Mouse (Mus musculus): Measurements from ENCODE around the gene Mllt6. TPM values are rescaled to one million over a fixed set of nuclear protein-coding genes. Genes with fewer than 3 reads are reported as not detected.
"Not testable (repeated sequence)": the region's sequence is repeated elsewhere in the genome, so short reads cannot be mapped to it uniquely, and the experiment has no call there.

The Mllt6 gene
- total RNA-seq, 2 experiments from 2014 or later: 36.1 to 48.2 TPM

DNA sequence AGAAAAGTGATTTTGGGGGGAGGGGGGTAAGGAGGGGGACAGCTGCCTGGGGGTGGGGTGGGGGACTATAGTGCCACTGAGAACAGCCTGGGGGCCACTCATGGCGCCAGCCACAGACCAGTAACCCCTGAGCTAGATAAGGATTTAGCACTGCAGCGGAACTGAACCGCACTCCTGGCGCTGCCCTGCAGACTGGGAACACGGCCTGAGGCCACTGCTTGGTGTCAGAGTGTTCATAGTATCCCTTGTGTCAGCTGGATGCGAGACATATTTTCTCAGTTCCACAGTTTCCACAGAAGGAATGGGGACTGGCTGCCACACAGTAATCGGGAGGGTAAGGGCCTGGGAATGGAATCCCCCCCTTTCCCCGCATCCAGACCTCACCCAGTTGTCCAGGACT, 52.8 kb downstream of the Mllt6 start:
- no peak for DNase-seq

DNA sequence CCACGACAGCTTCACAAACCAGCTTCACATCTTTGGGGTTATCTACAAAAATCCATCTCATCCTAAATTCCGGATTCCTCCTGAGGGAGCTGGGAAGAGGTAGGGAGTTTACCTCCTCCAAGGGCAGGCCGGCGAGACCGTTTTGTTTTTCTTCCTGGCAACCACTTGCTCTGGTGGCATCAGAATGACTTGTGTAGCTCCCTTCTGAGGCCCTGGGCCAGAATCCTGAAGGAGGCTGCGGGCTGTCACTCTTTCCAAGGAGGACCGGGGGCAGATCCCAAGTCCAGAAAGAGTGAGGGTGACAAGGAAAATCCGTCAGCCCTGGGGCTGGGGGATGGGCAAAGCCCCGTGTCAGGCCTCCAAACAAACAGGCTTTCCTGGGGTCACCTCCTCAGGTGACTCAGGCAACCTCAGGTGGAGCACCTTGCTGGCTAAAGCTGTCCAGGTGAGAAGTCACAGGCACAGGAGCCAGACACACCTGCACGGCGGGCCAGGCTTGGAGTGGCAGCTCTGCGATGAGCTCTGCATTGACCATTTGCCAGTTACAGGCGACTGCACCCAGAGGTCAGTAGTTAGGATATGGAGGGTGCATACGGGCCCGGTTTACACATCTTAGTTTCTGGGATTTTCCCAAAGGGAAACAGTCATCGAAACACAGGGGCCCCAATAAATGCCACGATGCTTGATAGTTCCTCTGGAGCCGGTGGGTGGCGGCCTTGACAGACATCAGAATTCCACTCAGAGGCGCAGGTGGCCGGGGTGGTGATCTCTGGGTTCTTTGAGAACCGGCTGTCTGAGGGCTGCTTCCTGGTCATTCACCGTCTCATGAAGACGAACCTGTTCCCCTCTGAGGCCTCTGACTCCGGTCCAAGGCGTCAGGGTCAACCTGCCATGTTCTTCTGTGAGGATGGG, 54.4 kb downstream of the Mllt6 start:
- DNase-seq: no peak

DNA sequence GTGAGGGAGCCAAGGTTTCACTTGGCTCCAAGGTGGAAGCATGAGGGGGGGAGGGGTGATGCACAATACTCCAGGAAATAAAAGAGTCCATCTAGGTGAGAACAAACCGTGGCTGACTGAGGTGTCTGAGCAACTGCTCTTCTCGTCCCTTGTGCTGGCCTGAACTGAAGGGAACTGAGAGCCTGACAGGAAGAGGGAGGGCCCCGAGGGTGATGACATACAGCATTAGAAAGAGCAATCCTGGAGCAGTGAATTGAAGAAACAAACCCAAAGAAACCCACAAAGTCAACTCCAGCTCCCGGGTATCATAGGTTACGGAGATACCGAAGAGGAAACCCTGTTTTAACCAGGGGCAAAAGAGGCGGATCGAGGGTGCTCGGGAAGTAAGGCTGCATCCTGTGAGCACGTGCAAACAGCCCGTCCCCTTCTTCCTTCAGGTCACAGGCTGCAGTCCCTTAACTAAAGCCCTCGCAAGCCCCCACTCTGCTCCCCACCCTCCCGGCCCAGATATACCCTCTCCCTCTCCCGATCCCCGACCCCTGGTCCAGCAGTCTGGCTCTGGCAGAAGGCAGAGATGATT, 55.2 kb downstream of the Mllt6 start:
- no peak for DNase-seq

DNA sequence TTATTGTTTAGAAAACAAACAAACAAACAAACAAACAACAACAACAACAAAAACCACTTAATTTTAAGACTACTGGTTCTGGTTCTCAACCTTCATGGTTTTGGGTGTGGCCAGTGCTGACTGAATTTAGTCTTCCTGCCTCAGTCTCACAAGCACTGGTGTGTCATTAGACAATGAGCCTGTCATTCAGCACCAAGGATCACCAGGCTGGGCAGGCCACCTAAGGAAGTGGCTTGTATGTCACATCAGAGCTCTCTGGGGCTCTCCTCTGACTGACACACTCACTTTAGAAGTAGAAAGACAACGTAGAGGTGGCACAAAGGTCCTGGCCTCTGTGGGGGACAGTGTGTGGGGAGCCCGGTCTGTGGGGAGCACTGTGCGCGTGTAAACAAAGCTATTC, 55.8 kb downstream of the Mllt6 start:
- DNase-seq: no peak

DNA sequence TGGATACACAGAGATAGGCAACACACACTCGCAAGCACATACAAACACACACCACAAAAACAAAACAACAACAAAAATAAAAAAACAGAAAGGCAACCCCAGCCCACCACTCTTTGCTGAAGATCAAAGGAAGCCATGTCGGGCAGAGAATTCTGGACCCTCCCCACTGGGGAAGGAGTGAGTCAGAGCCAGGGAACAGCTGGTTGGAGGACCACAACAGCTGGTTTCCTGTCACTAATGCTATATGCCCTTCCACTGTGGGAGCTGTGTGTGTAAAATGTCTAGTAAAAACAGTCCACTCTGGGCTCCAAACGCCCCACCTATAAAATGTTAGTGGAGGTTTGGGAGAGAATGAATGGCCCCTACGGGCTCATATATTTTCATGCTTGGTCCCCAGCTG, 58.1 kb downstream of the Mllt6 start:
- no peak for DNase-seq

DNA sequence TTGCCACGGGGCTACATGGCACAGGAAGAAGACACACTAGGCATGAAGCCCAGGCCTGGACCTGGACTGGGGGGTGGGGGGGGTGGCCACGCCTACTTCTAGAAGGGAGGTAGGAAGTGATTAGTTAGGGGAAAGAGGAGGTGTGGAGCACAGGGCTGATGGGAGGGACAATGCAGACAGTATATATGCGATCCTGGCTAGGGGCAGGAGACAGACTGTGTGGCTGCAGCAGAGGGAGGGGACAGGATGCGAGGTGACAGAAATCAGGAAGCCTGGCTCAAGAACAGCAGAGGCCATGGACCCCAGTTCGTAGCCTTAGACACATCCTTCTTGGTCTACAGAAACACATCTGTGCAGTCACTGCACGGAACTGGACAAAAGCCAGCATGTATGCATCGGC, 60.5 kb downstream of the Mllt6 start:
- no peak for DNase-seq

DNA sequence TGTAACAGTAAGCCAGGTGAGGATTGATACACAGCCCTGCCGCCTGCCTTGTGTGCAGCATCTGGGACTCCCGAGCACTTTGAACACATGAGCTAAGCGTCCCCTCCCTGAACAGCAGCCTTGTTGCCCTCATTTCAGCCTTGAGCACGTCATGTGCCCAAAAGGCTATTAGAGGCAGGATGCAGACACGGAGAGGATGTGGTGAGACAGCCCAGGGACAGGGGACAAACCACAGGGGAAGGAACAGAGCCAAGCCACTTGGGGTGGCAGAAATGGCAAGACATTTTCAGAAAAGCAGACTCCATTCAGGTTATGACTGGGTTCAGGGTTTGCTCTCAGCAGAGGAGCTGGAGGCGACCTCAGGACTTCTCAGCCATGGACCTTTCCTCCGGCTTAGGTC, 65.1 kb downstream of the Mllt6 start:
- DNase-seq: no peak

DNA sequence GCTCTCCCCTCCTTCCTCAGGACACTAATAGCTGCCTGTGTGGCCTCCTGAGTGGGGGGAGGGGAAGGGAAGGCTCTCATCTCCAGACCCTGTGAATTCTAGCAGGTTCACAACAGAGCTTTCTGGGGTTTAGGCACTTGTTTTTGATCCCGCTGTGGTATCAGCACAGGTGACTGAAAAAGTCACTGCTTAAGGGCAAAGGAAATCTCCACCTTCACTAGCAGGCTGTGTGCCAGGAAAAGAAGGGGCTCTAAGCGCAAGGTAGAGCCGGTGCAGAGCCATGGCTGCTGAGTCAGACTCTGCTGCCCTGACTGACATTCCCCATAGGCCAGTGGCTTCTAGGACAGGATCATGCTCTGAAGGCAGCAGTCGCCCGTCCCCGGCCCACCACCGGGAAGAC, 65.5 kb downstream of the Mllt6 start:
- no peak for DNase-seq

DNA sequence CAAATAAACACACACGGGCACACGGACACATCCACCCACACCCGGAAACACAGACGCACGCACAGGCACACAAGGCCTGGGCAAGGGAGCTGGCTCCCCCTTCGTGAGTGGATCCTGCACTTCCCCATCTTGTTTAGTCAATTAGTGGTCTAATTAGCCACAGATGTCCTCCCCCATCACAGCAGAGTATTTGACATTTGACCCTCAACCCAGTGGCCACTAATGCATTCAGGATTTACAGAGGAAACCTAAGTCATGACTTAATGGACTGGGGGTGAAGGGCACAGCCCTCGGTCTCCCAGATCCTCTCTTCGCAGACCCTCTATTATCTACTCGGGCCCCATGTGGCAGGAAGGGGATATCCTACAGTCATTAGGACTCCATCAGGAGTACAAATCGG, 70.5 kb downstream of the Mllt6 start:
- no peak for DNase-seq

DNA sequence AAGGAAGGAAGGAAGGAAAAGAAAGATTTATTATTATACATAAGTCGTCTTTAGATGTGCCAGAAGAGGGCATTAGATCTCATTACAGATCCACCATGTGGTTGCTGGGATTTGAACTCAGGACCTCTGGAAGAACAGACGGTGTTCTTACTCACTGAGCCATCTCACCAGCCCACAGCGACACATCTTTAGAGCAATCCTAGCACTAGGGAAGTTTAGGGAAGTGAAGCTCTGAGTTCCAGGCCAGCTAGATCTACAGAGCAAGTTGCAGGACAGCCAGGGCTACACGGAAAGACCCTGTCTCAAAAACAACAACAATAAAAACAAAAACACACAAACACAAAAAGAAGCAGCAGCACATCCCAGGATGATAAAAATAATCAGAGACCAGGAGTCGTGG, 71.6 kb downstream of the Mllt6 start:
- DNase-seq: not testable (repeated sequence)

Small RNA genes lying within 50 kb of the gene (microRNA-seq; reads per million reads assigned to microRNA genes)
- not detected for gene Gm24158
- gene Mir6927: not detected

Other genes starting within 250 kb of the Mllt6 start
- 10 to 100 TPM; 30.9 to 32.3 TPM for gene Arhgap23, start 247.9 kb upstream of the Mllt6 start, total RNA-seq (2021)
- under 1 TPM in 1 of 2 experiments, not detected in 1; 0.18 TPM for gene 4933428G20Rik, start 163.1 kb upstream of the Mllt6 start, total RNA-seq (2021)
- gene Srcin1, start 87.2 kb upstream of the Mllt6 start, total RNA-seq (2021): 10 to 100 TPM in 1 of 2 experiments, 1 to 10 TPM in 1; 7.1 to 10.1 TPM
- 1 to 10 TPM; 3.5 to 5.1 TPM for gene Epop, start 33.7 kb upstream of the Mllt6 start, total RNA-seq (2021)
- 100 to 1,000 TPM; 260 to 277 TPM for gene Cisd3, start 22.4 kb downstream of the Mllt6 start, total RNA-seq (2021)
- 10 to 100 TPM; 29.7 to 41.0 TPM for gene Pcgf2, start 37.1 kb downstream of the Mllt6 start, total RNA-seq (2021)
- 100 to 1,000 TPM; 231 to 234 TPM for gene Psmb3, start 40.0 kb downstream of the Mllt6 start, total RNA-seq (2021)
- 10 to 100 TPM; 27.3 to 33.3 TPM for gene Pip4k2b, start 81.3 kb downstream of the Mllt6 start, total RNA-seq (2021)
- 10 to 100 TPM; 19.9 to 20.0 TPM for gene Cwc25, start 103.1 kb downstream of the Mllt6 start, total RNA-seq (2021)
- under 1 TPM in 1 of 2 experiments, not detected in 1; 0.51 TPM for gene 1700001P01Rik, start 112.5 kb downstream of the Mllt6 start, total RNA-seq (2021)
- gene Rpl23, start 119.0 kb downstream of the Mllt6 start, total RNA-seq (2021): 100 to 1,000 TPM; 958 to 975 TPM
- 100 to 1,000 TPM; 107 to 122 TPM for gene Lasp1, start 135.6 kb downstream of the Mllt6 start, total RNA-seq (2021)
- gene B230217C12Rik, start 177.4 kb downstream of the Mllt6 start, total RNA-seq (2021): 1 to 10 TPM; 2.0 to 3.1 TPM
- gene Fbxo47, start 220.7 kb downstream of the Mllt6 start, total RNA-seq (2021): 1 to 10 TPM in 1 of 2 experiments, under 1 TPM in 1; 0.69 to 1.3 TPM

All from adrenal gland, postnatal 10 days (tissue).